23 mouse cellular contexts compared by ENCODE assay signal in the genomic region with DNA sequence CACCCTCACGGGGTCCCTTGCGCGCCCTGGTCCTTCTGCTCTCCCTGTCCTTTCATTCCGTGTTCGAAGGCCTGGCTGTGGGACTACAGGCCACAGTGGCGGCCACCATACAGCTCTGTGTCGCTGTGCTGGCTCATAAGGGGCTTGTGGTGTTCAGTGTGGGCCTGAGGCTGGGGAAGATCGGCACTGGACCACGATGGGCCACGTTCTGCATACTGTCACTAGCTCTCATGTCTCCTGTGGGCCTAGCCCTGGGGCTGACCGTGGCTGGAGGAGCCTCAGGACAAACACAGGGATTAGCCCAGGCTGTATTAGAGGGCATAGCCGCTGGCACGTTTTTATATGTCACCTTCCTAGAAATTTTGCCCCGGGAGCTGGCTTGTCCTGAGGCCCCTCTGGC. TPM values are rescaled to one million over a fixed set of nuclear protein-coding genes. Genes with fewer than 3 reads are reported as not detected.
"Had no signal": no experiment of that assay in that cellular context is flagged by ENCODE, and none has a peak within 500 bp of the region (broad histone marks: within the 10 kb centered on the region; RNA-seq: fewer than 3 reads in every experiment).

No protein-coding gene starts in this region.

- H3K4me2 ChIP-seq: liver, embryonic 12.5 days; lung, embryonic 14.5 days; midbrain, embryonic 12.5 days; neural tube, embryonic 13.5 days; stomach, embryonic 15.5 days had no signal

- H3K9ac ChIP-seq: liver, embryonic 12.5 days; lung, embryonic 14.5 days; midbrain, embryonic 12.5 days; neural tube, embryonic 13.5 days; stomach, embryonic 15.5 days had no signal

- H3K4me3 ChIP-seq: liver, embryonic 12.5 days; midbrain, embryonic 12.5 days; neural tube, embryonic 13.5 days; stomach, embryonic 15.5 days had no signal

- ATAC-seq: liver, embryonic 12.5 days had no signal

- H3K27ac ChIP-seq: kidney, postnatal 0 days; liver, embryonic 12.5 days; midbrain, embryonic 12.5 days; neural tube, embryonic 13.5 days; stomach, embryonic 15.5 days had no signal

- H3K4me1 ChIP-seq: midbrain, embryonic 12.5 days; neural tube, embryonic 13.5 days had no signal

- H3K27me3 ChIP-seq: midbrain, embryonic 12.5 days; neural tube, embryonic 13.5 days; stomach, embryonic 15.5 days had no signal

- DNase-seq: kidney, adult 11 months; kidney, adult 9 months; kidney, postnatal 36 days; layer of hippocampus, adult 9-11 months; layer of hippocampus, postnatal 36 days; lung, embryonic 14.5 days; lung, postnatal 10 days; lung, postnatal 4 days; retina, postnatal 1 day; right cerebral cortex, postnatal 14 days; thymus, postnatal 4 days had no signal

- H3K9me3 ChIP-seq: liver, embryonic 12.5 days; midbrain, embryonic 12.5 days; neural tube, embryonic 13.5 days; stomach, embryonic 15.5 days had no signal

RNA-seq across cellular contexts. Expression of gene Tppp2, which starts 23.2 kb away (rescaled TPM):
- total RNA-seq: layer of hippocampus, adult 18-20 months; layer of hippocampus, postnatal 36 days; left cerebral cortex, adult 8-10 months; left cerebral cortex, postnatal 36 days; megakaryocyte, adult 5-6 weeks had no signal
- polyA plus RNA-seq: kidney, postnatal 0 days; limb, embryonic 14.5 days; liver, embryonic 12.5 days; liver, embryonic 16.5 days; lung, embryonic 14.5 days; midbrain, embryonic 12.5 days; neural tube, embryonic 13.5 days; spleen, adult 2 months; stomach, embryonic 15.5 days had no signal

RNA-seq across cellular contexts. Expression of gene Rnase13, which starts 27.5 kb away (rescaled TPM):
- total RNA-seq: layer of hippocampus, adult 18-20 months; layer of hippocampus, postnatal 36 days; left cerebral cortex, adult 8-10 months; left cerebral cortex, postnatal 36 days; megakaryocyte, adult 5-6 weeks had no signal
- polyA plus RNA-seq: kidney, postnatal 0 days; limb, embryonic 14.5 days; liver, embryonic 12.5 days; liver, embryonic 16.5 days; lung, embryonic 14.5 days; midbrain, embryonic 12.5 days; neural tube, embryonic 13.5 days; spleen, adult 2 months; stomach, embryonic 15.5 days had no signal
